Comparison of ENCODE assay signal across 8 mouse cellular contexts in the genomic region with DNA sequence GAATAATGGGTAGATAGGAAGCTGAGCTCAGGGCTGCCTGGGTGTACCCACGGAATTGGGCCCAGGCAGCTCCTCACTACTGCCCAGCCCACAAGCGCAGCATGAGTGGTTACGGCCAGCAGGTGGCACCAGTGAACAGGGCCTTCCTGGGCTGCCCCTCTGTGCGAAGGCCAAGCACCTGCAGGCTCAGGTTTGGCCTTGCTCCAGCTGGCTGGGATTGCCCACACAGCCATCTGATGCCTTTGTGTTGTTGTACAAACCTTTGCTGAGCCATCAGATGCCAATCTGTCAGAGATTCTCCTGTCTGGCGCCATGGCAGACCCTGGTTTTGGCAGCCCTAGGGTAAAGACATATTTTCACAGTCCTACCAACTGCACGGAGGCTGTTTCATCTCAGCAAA. TPM values are rescaled to one million over a fixed set of nuclear protein-coding genes. Genes with fewer than 3 reads are reported as not detected.
A peak's percentile ranks its signal among the peaks of the same experiment; 100 is the strongest.
DNase-seq lines count a peak whose midpoint lies in the region; ATAC-seq and TF ChIP-seq lines count a peak whose summit lies in the region.

No protein-coding gene starts in this region.

- no peaks in the 10 kb centered on the region; the same call in 1 of the 2 replicates for H3K4me1 ChIP-seq in kidney, embryonic 14.5 days (ENCODE audit: control insufficient read depth, insufficient read depth, low read length)
- peaks cover 0 to 3% of the 10 kb centered on the region in 2 experiments; a peak in 2 of 4 replicates for H3K4me1 ChIP-seq in liver, embryonic 14.5 days (replicated peaks; ENCODE audit: control insufficient read depth in 2 of 2, insufficient read depth in 2 of 2, low read length in 1 of 2)
- peaks cover 6% of the 10 kb centered on the region; the same call in 1 of the 2 replicates for H3K4me1 ChIP-seq in neural tube, embryonic 13.5 days (replicated peaks)

- H3K36me3 ChIP-seq in kidney, embryonic 14.5 days (ENCODE audit: control insufficient read depth, insufficient read depth, low read length): no peaks in the 10 kb centered on the region
- no peaks in the 10 kb centered on the region for H3K36me3 ChIP-seq in liver, embryonic 14.5 days (replicated peaks; ENCODE audit: control insufficient read depth, insufficient read depth, low read depth)
- no peaks in the 10 kb centered on the region for H3K36me3 ChIP-seq in neural tube, embryonic 13.5 days

- ATAC-seq in kidney, embryonic 14.5 days (ENCODE audit: low FRiP score, low TSS enrichment): peak; percentile 81
- ATAC-seq in liver, embryonic 14.5 days (ENCODE audit: insufficient read depth): 0 out of 2 replicates have a peak, but pooled peaks have one; percentile 33
- peak; percentile 78 for ATAC-seq in neural tube, embryonic 13.5 days (ENCODE audit: low read depth)

- no peak overlapping the region for H3K4me2 ChIP-seq in kidney, embryonic 14.5 days (replicated peaks; ENCODE audit: low read depth, low read length)
- no peak overlapping the region for H3K4me2 ChIP-seq in liver, embryonic 14.5 days (ENCODE audit: low read depth)
- no peak overlapping the region for H3K4me2 ChIP-seq in neural tube, embryonic 13.5 days

- TF ChIP-seq EP300 in liver, embryonic 14.5 days (IDR thresholded peaks at IDR 0.05; ENCODE audit: low read depth): no peak

- no peak overlapping the region for H3K9ac ChIP-seq in kidney, embryonic 14.5 days (ENCODE audit: low read depth, low read length)
- no peak overlapping the region for H3K9ac ChIP-seq in liver, embryonic 14.5 days (replicated peaks)
- H3K9ac ChIP-seq in neural tube, embryonic 13.5 days: no peak overlapping the region

- 36% methylated on average over 6 of the region's 6 CpGs for WGBS in kidney, embryonic 14.5 days
- WGBS in liver, embryonic 14.5 days (ENCODE audit: insufficient replicate concordance): 35% methylated on average over 6 of the region's 6 CpGs
- WGBS in neural tube, embryonic 13.5 days: 27% methylated on average over 6 of the region's 6 CpGs

- H3K27ac ChIP-seq in kidney, embryonic 14.5 days (ENCODE audit: low read depth, low read length): no peak overlapping the region
- H3K27ac ChIP-seq in liver, embryonic 14.5 days: no peak overlapping the region
- peak overlapping the region; percentile 49; the same call in 1 of the 2 replicates for H3K27ac ChIP-seq in neural tube, embryonic 13.5 days (replicated peaks)

- no peak overlapping the region for H3K4me3 ChIP-seq in kidney, embryonic 14.5 days (ENCODE audit: low read length)
- no peak overlapping the region for H3K4me3 ChIP-seq in liver, embryonic 14.5 days (ENCODE audit: insufficient read depth in 1 of 2, low read depth in 2 of 2, low read length in 2 of 2)
- H3K4me3 ChIP-seq in neural tube, embryonic 13.5 days: no peak overlapping the region

- no peaks in the 10 kb centered on the region for H3K27me3 ChIP-seq in kidney, embryonic 14.5 days (ENCODE audit: control insufficient read depth, insufficient read depth, low read length)
- H3K27me3 ChIP-seq in liver, embryonic 14.5 days (ENCODE audit: control insufficient read depth, insufficient read depth, low read length): peaks cover 6% of the 10 kb centered on the region
- H3K27me3 ChIP-seq in neural tube, embryonic 13.5 days: no peaks in the 10 kb centered on the region

- H3K9me3 ChIP-seq in kidney, embryonic 14.5 days (ENCODE audit: control insufficient read depth, low read length): no peaks in the 10 kb centered on the region
- H3K9me3 ChIP-seq in liver, embryonic 14.5 days (ENCODE audit: control insufficient read depth, low read length): no peaks in the 10 kb centered on the region
- H3K9me3 ChIP-seq in neural tube, embryonic 13.5 days: no peaks in the 10 kb centered on the region

- DNase-seq in CD8-positive naive resting alpha-beta T cell, adult 2 months (ENCODE audit: low read depth in 2 of 2, low spot score in 2 of 2): peak; percentile 59 to 71
- peak; percentile 84 for DNase-seq in adrenal gland, postnatal 25 days
- DNase-seq in embryo, embryonic 9.5 days (ENCODE audit: extremely low spot score): peak; percentile 65
- DNase-seq in heart, adult 8-10 months (ENCODE audit: low spot score): peak; percentile 47
- DNase-seq in liver, embryonic 14.5 days (ENCODE audit: low read depth in 3 of 3, low spot score in 3 of 3): peak in 1 of 3 experiments; percentile 28
- peak; percentile 87 for DNase-seq in testis, postnatal 10 days (ENCODE audit: low spot score)

- peak; percentile 96 for TF ChIP-seq CTCF in liver, embryonic 14.5 days (IDR thresholded peaks at IDR 0.05; ENCODE audit: low read depth)

RNA-seq across cellular contexts. Expression of gene Tm6sf1, which starts 9.4 kb away (rescaled TPM):
- 11.6 and 12.4 TPM in 2 replicates for total RNA-seq in adrenal gland, postnatal 25 days (2021)
- total RNA-seq in heart, adult 8-10 months (2022): 10 to 100 TPM in 1 of 4 experiments, 1 to 10 TPM in 3; 8.0 to 10.9 (median 8.8) TPM
- polyA plus RNA-seq in kidney, embryonic 14.5 days (2014; fragmentation: Nextera tagmentation; extraction: Ambion mirVana): 12.0 and 16.0 TPM in 2 replicates
- 8.9 and 9.4 TPM in 2 replicates for polyA plus RNA-seq in liver, embryonic 14.5 days (2012; rRNA removed)
- 6.4 and 7.9 TPM in 2 replicates for polyA plus RNA-seq in liver, embryonic 14.5 days (2014; fragmentation: Nextera tagmentation; extraction: Ambion mirVana)
- polyA plus RNA-seq in neural tube, embryonic 13.5 days (2015; fragmentation: Nextera tagmentation; extraction: Ambion mirVana): 13.4 TPM in 2 replicates

RNA-seq across cellular contexts. Expression of gene Gm10160, which starts 12.6 kb away (rescaled TPM):
- total RNA-seq in adrenal gland, postnatal 25 days (2021): not detected in 2 replicates
- total RNA-seq in heart, adult 8-10 months (2022): not detected
- polyA plus RNA-seq in kidney, embryonic 14.5 days (2014; fragmentation: Nextera tagmentation; extraction: Ambion mirVana): not detected in 2 replicates
- polyA plus RNA-seq in liver, embryonic 14.5 days (2012; rRNA removed): not detected in 2 replicates
- not detected in 2 replicates for polyA plus RNA-seq in liver, embryonic 14.5 days (2014; fragmentation: Nextera tagmentation; extraction: Ambion mirVana)
- not detected in 2 replicates for polyA plus RNA-seq in neural tube, embryonic 13.5 days (2015; fragmentation: Nextera tagmentation; extraction: Ambion mirVana)

RNA-seq across cellular contexts. Expression of gene Btbd1, which starts 38.9 kb away (rescaled TPM):
- total RNA-seq in adrenal gland, postnatal 25 days (2021): 113 and 119 TPM in 2 replicates
- total RNA-seq in heart, adult 8-10 months (2022): 100 to 1,000 TPM; 134 to 162 (median 154) TPM
- 54.7 and 88.8 TPM in 2 replicates for polyA plus RNA-seq in kidney, embryonic 14.5 days (2014; fragmentation: Nextera tagmentation; extraction: Ambion mirVana)
- 8.8 and 15.3 TPM in 2 replicates for polyA plus RNA-seq in liver, embryonic 14.5 days (2012; rRNA removed)
- 29.1 and 29.8 TPM in 2 replicates for polyA plus RNA-seq in liver, embryonic 14.5 days (2014; fragmentation: Nextera tagmentation; extraction: Ambion mirVana)
- polyA plus RNA-seq in neural tube, embryonic 13.5 days (2015; fragmentation: Nextera tagmentation; extraction: Ambion mirVana): 97.1 and 102 TPM in 2 replicates
